7 mouse cellular contexts compared by ENCODE assay signal in the genomic region with DNA sequence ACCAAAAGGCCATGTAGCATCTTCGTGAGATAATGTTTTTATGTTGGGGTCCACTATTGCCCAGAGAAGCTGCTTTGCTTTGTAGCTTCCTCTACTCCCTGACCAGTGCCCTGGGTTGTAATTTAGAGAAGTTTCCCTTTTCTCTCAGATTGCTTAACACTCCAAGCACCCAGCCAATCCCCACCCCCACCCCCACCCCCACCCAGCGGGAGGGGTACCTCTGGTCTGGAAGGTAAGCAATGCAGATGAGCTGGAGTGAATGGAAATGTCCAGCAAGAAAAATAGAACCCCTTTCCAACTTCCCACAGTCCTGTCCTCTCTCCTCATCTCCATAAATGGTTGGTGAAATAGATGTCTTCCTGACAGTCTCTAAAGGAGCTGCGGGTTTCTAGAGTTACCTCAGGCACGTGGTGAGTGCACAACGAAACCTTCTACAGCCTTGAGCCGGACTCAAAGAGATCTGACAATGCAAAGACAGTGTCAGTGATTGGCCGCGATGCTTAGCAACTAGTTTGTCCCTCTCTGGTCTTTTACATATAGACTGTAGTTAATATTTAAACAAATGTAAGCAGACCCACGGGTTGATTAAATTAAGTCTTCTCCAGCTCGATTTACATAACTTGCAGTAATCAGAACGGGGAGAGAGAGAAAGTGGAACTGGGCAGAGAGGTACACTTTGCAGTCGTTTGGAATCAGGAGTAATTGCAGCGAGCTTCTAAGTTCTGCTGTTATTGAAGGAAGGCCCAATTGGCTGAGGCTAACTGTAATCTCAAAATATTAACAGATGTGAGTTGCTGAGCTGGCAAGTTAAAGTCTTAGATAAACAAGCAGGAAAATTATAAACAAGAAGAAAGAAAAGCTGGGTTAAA.
A peak's percentile ranks its signal among the peaks of the same experiment; 100 is the strongest.
DNase-seq lines count a peak whose midpoint lies in the region; ATAC-seq and TF ChIP-seq lines count a peak whose summit lies in the region.

No protein-coding gene starts in this region.

- peak overlapping the region; percentile 27 for H3K4me3 ChIP-seq in bone marrow, adult 2 months (replicated peaks; ENCODE audit: control insufficient read depth, low read depth, low read length)
- no peak overlapping the region for H3K4me3 ChIP-seq in embryonic facial prominence, embryonic 15.5 days (replicated peaks)

- ATAC-seq in embryonic facial prominence, embryonic 15.5 days (ENCODE audit: insufficient number of reproducible peaks, low FRiP score, low TSS enrichment, low read depth): no peak
- peak; percentile 12; the same call in 1 of the 2 replicates for ATAC-seq in megakaryocyte-erythroid progenitor cell, adult 5-6 weeks (replicated peaks; ENCODE audit: low FRiP score, low TSS enrichment, poor library complexity, severe bottlenecking)
- ATAC-seq in cerebellum, adult (ENCODE audit: insufficient number of reproducible peaks, low FRiP score, low TSS enrichment): no peak

- no peaks in the 10 kb centered on the region for H3K27me3 ChIP-seq in embryonic facial prominence, embryonic 15.5 days

- 5% methylated on average over 13 of the region's 13 CpGs for WGBS in bone marrow, adult 2 months
- 12% methylated on average over 13 of the region's 13 CpGs for WGBS in embryonic facial prominence, embryonic 15.5 days

- peak; percentile 81 for DNase-seq in kidney, adult 9 months
- no peak for DNase-seq in frontal cortex, postnatal 25 days (ENCODE audit: low spot score in 2 of 2)
- DNase-seq in right cerebral cortex, postnatal 36 days (ENCODE audit: low spot score in 2 of 2): no peak

- TF ChIP-seq CTCF in bone marrow, adult 2 months (IDR thresholded peaks at IDR 0.05; ENCODE audit: control insufficient read depth, insufficient read depth, low read length): no peak

- no peaks in the 10 kb centered on the region for H3K9me3 ChIP-seq in embryonic facial prominence, embryonic 15.5 days (replicated peaks)

- H3K27ac ChIP-seq in bone marrow, adult 2 months (ENCODE audit: control insufficient read depth, insufficient read depth, low read depth, low read length, poor library complexity): no peak overlapping the region
- H3K27ac ChIP-seq in embryonic facial prominence, embryonic 15.5 days (replicated peaks): no peak overlapping the region; the same call in 1 of the 2 replicates

- no peak for TF ChIP-seq POLR2A in bone marrow, adult 2 months (IDR thresholded peaks at IDR 0.05; ENCODE audit: borderline replicate concordance, control insufficient read depth, low read depth, low read length)

- H3K4me1 ChIP-seq in bone marrow, adult 2 months (ENCODE audit: control insufficient read depth, insufficient read depth, low read length): no peaks in the 10 kb centered on the region; the same call in 1 of the 2 replicates
- peaks cover 21% of the 10 kb centered on the region for H3K4me1 ChIP-seq in embryonic facial prominence, embryonic 15.5 days

- peak overlapping the region; percentile 58 for H3K4me2 ChIP-seq in embryonic facial prominence, embryonic 15.5 days (replicated peaks)

- H3K9ac ChIP-seq in embryonic facial prominence, embryonic 15.5 days: no peak overlapping the region

- no peaks in the 10 kb centered on the region for H3K36me3 ChIP-seq in embryonic facial prominence, embryonic 15.5 days
